21 mouse cellular contexts compared by ENCODE assay signal in genomic region chr11:54823467-54823866, GRCm38 (mm10). TPM values are rescaled to one million over a fixed set of nuclear protein-coding genes. Genes with fewer than 3 reads are reported as not detected.
DNase-seq lines count a peak whose midpoint lies in the region; ATAC-seq and TF ChIP-seq lines count a peak whose summit lies in the region.
"Had no signal": no experiment of that assay in that cellular context is flagged by ENCODE, and none has a peak within 500 bp of the region (broad histone marks: within the 10 kb centered on the region; RNA-seq: fewer than 3 reads in every experiment).

No protein-coding gene starts in this region.

- no peak for ATAC-seq in hindbrain, embryonic 13.5 days (ENCODE audit: low FRiP score)
- ATAC-seq: forebrain, embryonic 13.5 days; liver, postnatal 0 days; lung, postnatal 0 days; midbrain, embryonic 16.5 days had no signal

- peaks cover 6% of the 10 kb centered on the region; the same call in 1 of the 2 replicates for H3K9me3 ChIP-seq in hindbrain, embryonic 13.5 days
- H3K9me3 ChIP-seq: forebrain, embryonic 13.5 days; neural tube, embryonic 15.5 days had no signal

- no peak for TF ChIP-seq CTCF in gastrocnemius, adult 2 months (IDR thresholded peaks at IDR 0.05)

- no peaks in the 10 kb centered on the region for H3K27me3 ChIP-seq in hindbrain, embryonic 13.5 days
- H3K27me3 ChIP-seq: forebrain, embryonic 13.5 days; neural tube, embryonic 15.5 days had no signal

- DNase-seq in left cerebral cortex, adult 18-20 months (ENCODE audit: low spot score in 2 of 2): peak; percentile 32 to 39
- DNase-seq in left cerebral cortex, postnatal 4 days: no peak
- peak; percentile 36 for DNase-seq in NIH3T3 (ENCODE audit: low read depth)
- DNase-seq in left cerebral cortex, adult 9 months (ENCODE audit: low spot score in 2 of 2): peak; percentile 55 to 58
- peak; percentile 26 for DNase-seq in right cerebral cortex, postnatal 14 days
- DNase-seq in gastrocnemius, adult 2 months: no peak
- DNase-seq: adrenal gland, postnatal 14 days; cerebellum, adult 8-10 months; cerebellum, postnatal 36 days; kidney, adult 18-20 months; kidney, postnatal 4 days; liver, postnatal 0 days; thymus, adult 2 months; thymus, postnatal 4 days had no signal

- 0 out of 2 replicates have a peak, but pooled peaks cover 11% of the 10 kb centered on the region for H3K4me1 ChIP-seq in hindbrain, embryonic 13.5 days (replicated peaks)

- H3K9ac ChIP-seq in hindbrain, embryonic 13.5 days: no peak overlapping the region
- H3K9ac ChIP-seq: forebrain, embryonic 13.5 days; liver, postnatal 0 days; neural tube, embryonic 15.5 days had no signal

- intact Hi-C loops in left cerebral cortex, postnatal 4 days (cut with DNase I): no loop called here
- intact Hi-C loops in gastrocnemius, adult 2 months (cut with DNase I): no loop called here

- no peak overlapping the region for H3K4me2 ChIP-seq in hindbrain, embryonic 13.5 days
- H3K4me2 ChIP-seq: forebrain, embryonic 13.5 days; heart, embryonic 11.5 days; neural tube, embryonic 15.5 days had no signal

- no peak overlapping the region for H3K27ac ChIP-seq in gastrocnemius, adult 2 months
- H3K27ac ChIP-seq in hindbrain, embryonic 13.5 days: no peak overlapping the region
- H3K27ac ChIP-seq: forebrain, embryonic 13.5 days; macrophage; neural tube, embryonic 15.5 days had no signal

- H3K36me3 ChIP-seq in hindbrain, embryonic 13.5 days: peaks cover 3% of the 10 kb centered on the region; the same call in 1 of the 2 replicates
- H3K36me3 ChIP-seq: neural tube, embryonic 15.5 days had no signal

- WGBS in hindbrain, embryonic 13.5 days: 85% methylated on average over 4 of the region's 4 CpGs

- no peak overlapping the region for H3K4me3 ChIP-seq in gastrocnemius, adult 2 months
- no peak overlapping the region for H3K4me3 ChIP-seq in hindbrain, embryonic 13.5 days
- H3K4me3 ChIP-seq: forebrain, embryonic 13.5 days; neural tube, embryonic 15.5 days had no signal

RNA-seq across cellular contexts. Expression of gene Cdc42se2, which starts 36.0 kb away (rescaled TPM):
- total RNA-seq in left cerebral cortex, adult 18-20 months (2021): 100 to 1,000 TPM; 117 to 125 TPM
- 100 to 1,000 TPM; 104 to 107 TPM for total RNA-seq in left cerebral cortex, postnatal 4 days (2021)
- 10 to 100 TPM; 14.4 to 19.6 TPM for total RNA-seq in gastrocnemius, adult 2 months (2021)
- 162 and 164 TPM in 2 replicates for polyA plus RNA-seq in hindbrain, embryonic 13.5 days (2015; fragmentation: Nextera tagmentation; extraction: Ambion mirVana)

RNA-seq across cellular contexts. Expression of gene Lyrm7, which starts 37.2 kb away (rescaled TPM):
- total RNA-seq in left cerebral cortex, adult 18-20 months (2021): 10 to 100 TPM; 30.1 to 31.1 TPM
- total RNA-seq in left cerebral cortex, postnatal 4 days (2021): 10 to 100 TPM; 17.5 to 26.2 TPM
- 10 to 100 TPM; 18.7 to 30.6 TPM for total RNA-seq in gastrocnemius, adult 2 months (2021)
- 9.1 and 11.7 TPM in 2 replicates for polyA plus RNA-seq in hindbrain, embryonic 13.5 days (2015; fragmentation: Nextera tagmentation; extraction: Ambion mirVana)

RNA-seq across cellular contexts. Expression of gene Hint1, which starts 42.7 kb away (rescaled TPM):
- total RNA-seq in left cerebral cortex, adult 18-20 months (2021): 100 to 1,000 TPM; 262 to 270 TPM
- total RNA-seq in left cerebral cortex, postnatal 4 days (2021): 100 to 1,000 TPM; 364 to 423 TPM
- total RNA-seq in gastrocnemius, adult 2 months (2021): 100 to 1,000 TPM; 186 to 220 TPM
- 793 and 823 TPM in 2 replicates for polyA plus RNA-seq in hindbrain, embryonic 13.5 days (2015; fragmentation: Nextera tagmentation; extraction: Ambion mirVana)

Comparison
In these comparisons a context has a peak if more than half of its experiments do, and no peak if none do; other contexts are left out.
1. DNase-seq: peak in left cerebral cortex, adult 18-20 months (2 of 2), NIH3T3 (single experiment), left cerebral cortex, adult 9 months (2 of 2) and right cerebral cortex, postnatal 14 days (single experiment); none in left cerebral cortex, postnatal 4 days (single experiment) and gastrocnemius, adult 2 months (single experiment).
2. RNA of gene Cdc42se2, which starts 36.0 kb away (total RNA-seq): 117 to 125 TPM in left cerebral cortex, adult 18-20 months and 104 to 107 TPM in left cerebral cortex, postnatal 4 days; 14.4 to 19.6 TPM in gastrocnemius, adult 2 months; every median in the first group is over 4 times any median in the second.